Mouse (Mus musculus) stomach, embryonic 14.5 days (tissue): ENCODE measurements around the gene Kcnk1. TPM values are rescaled to one million over a fixed set of nuclear protein-coding genes. Genes with fewer than 3 reads are reported as not detected.

Source experiments
- ATAC-seq: fragments of 200-750 bp; cut with Nextera tagmentation; 2 replicates; pipeline ENCODE4 v1.8.0; 2017; ENCODE audit warnings: low read depth, moderate TSS enrichment; ENCODE audit not compliant: insufficient number of reproducible peaks, insufficient read depth, low FRiP score
- H3K27ac ChIP-seq: fragments of 300-500 bp; sonication (generic); 2 replicates; pipeline ENCODE4 v1.5.1; 2014; ENCODE audit warnings: mild to moderate bottlenecking, low read length, moderate library complexity, mixed read lengths
- H3K27me3 ChIP-seq: fragments of 300-500 bp; sonication (generic); 2 replicates; pipeline ENCODE4 v1.6.1; 2014; ENCODE audit warnings: low read length, control low read depth, mixed read lengths; ENCODE audit not compliant: control insufficient read depth, insufficient read depth
- H3K36me3 ChIP-seq: fragments of 300-500 bp; sonication (generic); 2 replicates; pipeline ENCODE4 v1.6.1; 2014; ENCODE audit warnings: mild to moderate bottlenecking, control low read depth, low read length, moderate library complexity, mixed read lengths; ENCODE audit not compliant: control insufficient read depth, insufficient read depth
- H3K4me1 ChIP-seq: fragments of 300-500 bp; sonication (generic); 2 replicates; pipeline ENCODE4 v1.6.1; 2014; ENCODE audit warnings: low read length, control low read depth, mixed read lengths; ENCODE audit not compliant: control insufficient read depth, insufficient read depth
- H3K4me2 ChIP-seq: fragments of 300-500 bp; sonication (generic); replicated peaks from 2 replicates; pipeline ENCODE4 v1.6.1; 2014; ENCODE audit warnings: low read depth, low read length, control low read depth
- H3K4me3 ChIP-seq: fragments of 300-500 bp; sonication (generic); 2 replicates; pipeline ENCODE4 v1.5.1; 2014; ENCODE audit warnings: low read depth, low read length, control low read depth
- H3K9ac ChIP-seq: fragments of 300-500 bp; sonication (generic); replicated peaks from 2 replicates; pipeline ENCODE4 v1.6.1; 2014; ENCODE audit warnings: low read depth, mild to moderate bottlenecking, control low read depth, low read length, moderate library complexity, mixed read lengths
- H3K9me3 ChIP-seq: fragments of 300-500 bp; sonication (generic); 2 replicates; pipeline ENCODE4 v1.6.1; 2016; ENCODE audit warnings: low read depth, low read length, control low read depth; ENCODE audit not compliant: control insufficient read depth
- WGBS: fragments of 180-500 bp; shearing (Covaris S2); extraction: QIAGEN DNeasy Blood & Tissue Kit; methylation state at CpG from one replicate; pipeline ENCODE4 v1.1.7; 2014; 5-methylcytosine and 5-hydroxymethylcytosine counted together
- polyA plus RNA-seq: library from polyadenylated mRNA; unstranded; fragments of >200 nt; fragmentation: Nextera tagmentation; extraction: Ambion mirVana; gene quantifications from 2 replicates; pipeline ENCODE4 v1.2.1, GENCODE M21; 2014

The Kcnk1 gene
- polyA plus RNA-seq, 1 experiment from 2014 or later = 56.5 TPM

DNA sequence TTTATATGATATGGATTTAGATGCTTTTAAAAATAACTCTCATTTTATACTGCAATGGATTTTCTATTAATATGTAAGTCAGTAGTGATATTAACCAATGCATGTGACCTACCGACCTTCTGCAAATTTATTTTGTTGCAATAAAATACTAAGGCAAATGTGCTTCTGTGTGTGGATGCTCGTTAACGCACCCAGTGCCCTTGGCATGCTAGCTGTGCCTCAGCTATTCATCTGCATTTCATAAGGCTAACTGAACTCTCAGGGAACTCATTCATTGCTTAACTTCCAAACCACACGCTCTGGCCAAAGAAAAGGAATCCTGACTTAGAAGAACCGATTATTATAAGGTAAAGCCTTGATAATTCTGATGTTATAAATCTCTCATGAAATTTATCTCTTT is 77.7 kb downstream of the Kcnk1 start:
- no peak overlapping the region for H3K4me2 ChIP-seq
- H3K27ac ChIP-seq = no peak overlapping the region

DNA sequence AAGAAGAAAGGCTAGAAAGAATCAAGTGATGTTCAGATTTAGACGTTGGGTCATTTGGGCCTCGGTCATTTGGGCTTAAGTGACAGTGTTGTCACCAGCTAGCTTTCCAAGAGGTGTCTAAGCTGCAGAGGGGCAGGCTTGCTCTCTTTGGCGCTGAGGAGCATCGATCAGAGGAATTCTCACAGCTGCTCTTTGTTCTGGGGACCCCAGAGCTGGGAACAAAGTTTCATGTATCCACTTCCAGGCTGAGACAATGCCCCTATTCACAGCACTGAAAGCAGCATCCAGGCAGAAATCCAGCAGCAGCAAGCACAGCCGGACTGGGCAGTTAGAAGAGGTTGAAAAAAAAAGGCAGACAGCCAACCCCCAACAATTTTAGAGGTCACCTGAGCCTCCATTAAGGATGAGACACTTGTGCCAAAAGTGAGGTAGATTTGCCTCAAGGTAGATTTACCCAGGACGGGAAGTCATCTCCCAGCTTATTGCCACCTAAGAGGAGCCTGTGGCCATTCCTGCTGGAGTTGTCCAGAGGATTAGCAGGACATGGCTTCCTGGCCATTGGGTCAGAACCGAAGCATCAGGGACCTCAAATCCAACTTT is 78.3 kb downstream of the Kcnk1 start:
- H3K9ac ChIP-seq = no peak overlapping the region
- no peaks in the 10 kb centered on the region for H3K4me1 ChIP-seq
- no peaks in the 10 kb centered on the region for H3K36me3 ChIP-seq
- no peak overlapping the region for H3K4me2 ChIP-seq
- no peaks in the 10 kb centered on the region for H3K9me3 ChIP-seq
- H3K4me3 ChIP-seq = no peak overlapping the region
- no peaks in the 10 kb centered on the region for H3K27me3 ChIP-seq
- ATAC-seq = no peak
- 56% methylated on average over 7 of the region's 7 CpGs for WGBS
- no peak overlapping the region for H3K27ac ChIP-seq

More for the DNA sequence above, 77.7 kb downstream of the Kcnk1 start:
- Histone ChIP-seq H3K9ac (no peak overlapping the region), H3K9me3 (no peaks in the 10 kb centered on the region), H3K36me3 (no peaks in the 10 kb centered on the region), H3K27me3 (no peaks in the 10 kb centered on the region), H3K4me3 (no peak overlapping the region), H3K4me1 (no peaks in the 10 kb centered on the region)
- no peak for ATAC-seq
- 73% methylated on average over 5 of the region's 5 CpGs for WGBS

DNA sequence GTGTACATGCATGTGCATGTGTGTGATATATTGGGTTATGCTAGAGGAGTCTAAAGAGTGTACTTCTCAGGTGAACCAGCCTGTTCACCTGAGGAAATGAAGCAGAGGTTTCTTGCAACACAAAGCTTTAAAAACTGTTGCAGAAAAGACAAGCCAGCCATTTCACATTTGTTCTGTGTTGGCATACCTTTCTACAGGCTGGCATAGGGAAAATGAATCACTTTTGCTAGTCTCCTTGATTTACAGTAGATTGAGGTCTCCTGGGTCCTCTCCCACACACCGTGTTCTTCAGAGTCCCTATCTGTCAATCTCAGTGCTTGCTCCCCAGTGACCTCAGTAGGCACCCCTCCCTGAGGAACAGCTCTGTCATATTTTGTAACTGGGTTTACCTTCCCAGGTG is 79.1 kb downstream of the Kcnk1 start:
- Histone ChIP-seq H3K4me3 (no peak overlapping the region), H3K9ac (no peak overlapping the region), H3K4me2 (no peak overlapping the region), H3K27me3 (no peaks in the 10 kb centered on the region), H3K27ac (no peak overlapping the region), H3K9me3 (no peaks in the 10 kb centered on the region), H3K4me1 (no peaks in the 10 kb centered on the region), H3K36me3 (no peaks in the 10 kb centered on the region)
- 72% methylated on average over 1 of the region's 1 CpGs for WGBS
- ATAC-seq = no peak

DNA sequence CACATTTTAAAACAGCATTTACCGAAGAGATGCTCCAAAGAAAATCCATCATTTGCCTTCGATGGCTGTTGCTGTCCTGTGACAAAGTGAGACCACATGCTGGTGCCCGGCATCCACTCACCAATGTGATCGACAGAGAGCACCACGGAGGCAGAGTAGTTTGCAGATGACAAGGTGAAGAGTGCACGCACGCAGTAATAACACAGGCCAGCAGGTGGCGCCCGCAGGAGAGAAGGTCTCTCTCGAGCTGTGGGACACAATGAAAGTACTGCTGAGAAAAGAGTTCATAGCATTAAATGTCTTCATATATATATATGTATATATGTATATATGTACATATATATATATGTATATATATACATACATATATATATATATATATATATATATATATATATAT is 80.4 kb downstream of the Kcnk1 start:
- Histone ChIP-seq H3K4me1 (no peaks in the 10 kb centered on the region), H3K27ac (no peak overlapping the region), H3K9ac (no peak overlapping the region), H3K9me3 (no peaks in the 10 kb centered on the region), H3K4me2 (no peak overlapping the region), H3K36me3 (no peaks in the 10 kb centered on the region), H3K27me3 (no peaks in the 10 kb centered on the region), H3K4me3 (no peak overlapping the region)
- no peak for ATAC-seq
- 12% methylated on average over 10 of the region's 10 CpGs for WGBS

Other genes with a start within 250 kb of the Kcnk1 start
- gene Pcnx2, start 96.9 kb upstream of the Kcnk1 start, polyA plus RNA-seq = 0.29 and 0.55 TPM in 2 replicates
- 1.0 and 1.7 TPM in 2 replicates for gene Map3k21, start 84.7 kb upstream of the Kcnk1 start, polyA plus RNA-seq